Mouse (Mus musculus) MEL (cell line): ENCODE measurements around the gene Zfp524. TPM values are rescaled to one million over a fixed set of nuclear protein-coding genes. Genes with fewer than 3 reads are reported as not detected.

Experiments
- DNase-seq: peaks from one replicate; pipeline ENCODE4 v3.0.0; 2011; ENCODE audit warnings: low read depth, low spot score
- H3K27ac ChIP-seq: 2 replicates; pipeline ENCODE4 v1.5.1; 2012; ENCODE audit warnings: low read depth, mild to moderate bottlenecking, control low read depth, low read length, moderate library complexity; ENCODE audit not compliant: control insufficient read depth
- H3K27me3 ChIP-seq, 2 experiments: fragments of 150-350 bp in 1 of 2; sonication (generic) in 1 of 2; 2 replicates each; pipeline ENCODE4 v1.6.1; 2012; ENCODE audit warnings: low read length in 2 of 2, mild to moderate bottlenecking in 2 of 2, improper control_type of control experiment in 1 of 2, moderate library complexity in 1 of 2; ENCODE audit not compliant: insufficient read depth in 2 of 2, control insufficient read depth in 1 of 2
- H3K36me3 ChIP-seq, 2 experiments: 2 replicates each; pipeline ENCODE4 v1.6.1; 2012 to 2014; ENCODE audit warnings: low read length in 2 of 2, improper control_type of control experiment in 1 of 2, inconsistent platforms in 1 of 2, mild to moderate bottlenecking in 1 of 2; ENCODE audit not compliant: insufficient read depth in 2 of 2, control insufficient read depth in 1 of 2
- H3K4me1 ChIP-seq, 2 experiments: fragments of 150-350 bp in 1 of 2; sonication (generic) in 1 of 2; 2 replicates each; pipeline ENCODE4 v1.6.1; 2012; ENCODE audit warnings: low read length in 2 of 2, improper control_type of control experiment in 1 of 2, mild to moderate bottlenecking in 1 of 2; ENCODE audit not compliant: insufficient read depth in 2 of 2, control insufficient read depth in 1 of 2
- H3K4me3 ChIP-seq, 2 experiments: fragments of 150-350 bp in 1 of 2; sonication (generic) in 1 of 2; 2 replicates each; pipeline ENCODE4 v1.5.1; 2012; ENCODE audit warnings: low read depth in 2 of 2, low read length in 2 of 2, mild to moderate bottlenecking in 2 of 2, moderate library complexity in 2 of 2, control low read depth in 1 of 2, improper control_type of control experiment in 1 of 2; ENCODE audit not compliant: control insufficient read depth in 1 of 2, insufficient read depth in 1 of 2
- H3K79me2 ChIP-seq: 2 replicates; pipeline ENCODE4 v1.6.1; 2012; ENCODE audit warnings: mild to moderate bottlenecking, low read length, moderate library complexity; ENCODE audit not compliant: control insufficient read depth, poor library complexity, insufficient read depth
- H3K9ac ChIP-seq: 2 replicates; pipeline ENCODE4 v1.6.1; 2012; ENCODE audit warnings: low read depth, mild to moderate bottlenecking, control low read depth, low read length, moderate library complexity; ENCODE audit not compliant: control insufficient read depth, poor library complexity, severe bottlenecking
- H3K9me3 ChIP-seq: fragments of 150-350 bp; sonication (generic); replicated peaks from 2 replicates; pipeline ENCODE4 v1.6.1; 2012; ENCODE audit warnings: mild to moderate bottlenecking, low read length, improper control_type of control experiment, moderate library complexity; ENCODE audit not compliant: insufficient read depth
- BHLHE40 ChIP-seq: IDR thresholded peaks from 2 replicates; pipeline ENCODE4 v1.6.1; 2012; ENCODE audit warnings: low read depth, mild to moderate bottlenecking, inconsistent platforms, low read length, improper control_type of control experiment, borderline replicate concordance
- CHD2 ChIP-seq: IDR thresholded peaks from 2 replicates; pipeline ENCODE4 v1.6.1; 2011; ENCODE audit warnings: low read length, improper control_type of control experiment
- CTCF ChIP-seq, 3 experiments: IDR thresholded peaks in 2 of 3; conservative IDR thresholded peaks in 1 of 3; 2 replicates each; pipeline ENCODE4 v1.5.1; 2011 to 2012; ENCODE audit warnings: low read length in 3 of 3, low read depth in 2 of 3, mild to moderate bottlenecking in 2 of 3, improper control_type of control experiment in 1 of 3, inconsistent platforms in 1 of 3, mixed read lengths in 1 of 3, moderate library complexity in 1 of 3; ENCODE audit not compliant: control insufficient read depth in 1 of 3, insufficient read depth in 1 of 3, poor library complexity in 1 of 3, severe bottlenecking in 1 of 3
- E2F4 ChIP-seq: IDR thresholded peaks from 2 replicates; pipeline ENCODE4 v1.6.1; 2011; ENCODE audit warnings: low read depth, low read length, improper control_type of control experiment, borderline replicate concordance
- ELF1 ChIP-seq: IDR thresholded peaks from 2 replicates; pipeline ENCODE4 v1.6.1; 2014; ENCODE audit warnings: low read depth, mild to moderate bottlenecking, inconsistent platforms, low read length, improper control_type of control experiment, moderate library complexity
- EP300 ChIP-seq, 2 experiments: IDR thresholded peaks; 2 replicates each; pipeline ENCODE4 v1.6.1; 2011; ENCODE audit warnings: improper control_type of control experiment in 2 of 2, low read length in 2 of 2, low read depth in 1 of 2, mild to moderate bottlenecking in 1 of 2
- GABPA ChIP-seq: IDR thresholded peaks from 2 replicates; pipeline ENCODE4 v1.6.1; 2012; ENCODE audit warnings: low read depth, mild to moderate bottlenecking, inconsistent platforms, low read length, improper control_type of control experiment, moderate library complexity
- JUND ChIP-seq: IDR thresholded peaks from 2 replicates; pipeline ENCODE4 v1.6.1; 2011; ENCODE audit warnings: low read depth, mild to moderate bottlenecking, improper control_type of control experiment, low read length
- MAFK ChIP-seq: IDR thresholded peaks from 2 replicates; pipeline ENCODE4 v1.6.1; 2011; ENCODE audit warnings: low read depth, mild to moderate bottlenecking, low read length, improper control_type of control experiment, borderline replicate concordance
- MAZ ChIP-seq: IDR thresholded peaks from 2 replicates; pipeline ENCODE4 v1.6.1; 2012; ENCODE audit warnings: low read depth, mild to moderate bottlenecking, inconsistent platforms, low read length, improper control_type of control experiment
- MEF2A ChIP-seq: IDR thresholded peaks from 2 replicates; pipeline ENCODE4 v1.6.1; 2014; ENCODE audit warnings: low read depth, mild to moderate bottlenecking, inconsistent platforms, low read length, improper control_type of control experiment; ENCODE audit not compliant: poor library complexity, insufficient replicate concordance, severe bottlenecking; ENCODE audit errors: extremely low read depth
- MYB ChIP-seq: IDR thresholded peaks from 2 replicates; pipeline ENCODE4 v1.6.1; 2011; ENCODE audit warnings: mild to moderate bottlenecking, low read depth, low read length, improper control_type of control experiment
- POLR2AphosphoS5 ChIP-seq: IDR thresholded peaks from 2 replicates; pipeline ENCODE4 v1.6.1; 2012; ENCODE audit warnings: low read depth, borderline replicate concordance, mild to moderate bottlenecking, inconsistent platforms, low read length, moderate library complexity, mixed read lengths
- TBP ChIP-seq: IDR thresholded peaks from 2 replicates; pipeline ENCODE4 v1.8.0; 2011; ENCODE audit warnings: low read depth, low read length, improper control_type of control experiment
- TCF12 ChIP-seq: IDR thresholded peaks from 2 replicates; pipeline ENCODE4 v1.6.1; 2014; ENCODE audit warnings: low read depth, mild to moderate bottlenecking, inconsistent platforms, low read length, improper control_type of control experiment, moderate library complexity
- ZKSCAN1 ChIP-seq: IDR thresholded peaks from 2 replicates; pipeline ENCODE4 v1.6.1; 2012; ENCODE audit warnings: low read depth, mild to moderate bottlenecking, inconsistent platforms, low read length, improper control_type of control experiment, moderate library complexity
- ZMIZ1 ChIP-seq: IDR thresholded peaks from 2 replicates; pipeline ENCODE4 v1.6.1; 2012; ENCODE audit warnings: low read depth, mild to moderate bottlenecking, inconsistent platforms, low read length, improper control_type of control experiment, moderate library complexity
- polyA plus RNA-seq, 2 experiments: library from polyadenylated mRNA; stranded (reverse) in 1 of 2; unstranded in 1 of 2; fragments of >175 nt in 1 of 2; fragments of >200 nt in 1 of 2; gene quantifications; 2 replicates each; pipeline versions ENCODE4 v1.2.1 to v1.2.4; 2012; ENCODE audit warnings: low replicate concordance in 2 of 2, low read depth in 1 of 2; ENCODE audit not compliant: insufficient read length in 2 of 2, insufficient read depth in 1 of 2, missing spikeins in 1 of 2
- total RNA-seq: library from RNA; depleted of rRNA; stranded (reverse); fragments of 300-350 nt; gene quantifications from 2 replicates; pipeline ENCODE4 v1.2.3, GENCODE M21; 2012

Zfp524 gene
- total and polyA plus RNA-seq, 3 experiments = 9.4 to 12.7 TPM; not detected in 1

GRCm38 (mm10) chr7:5057381-5057780, 43.2 kb downstream of the Zfp524 start:
- Histone ChIP-seq H3K4me1 (peaks cover 0 to 5% of the 10 kb centered on the region in 2 experiments; a peak in 1 of 4 replicates), H3K27me3 (no peaks in the 10 kb centered on the region), H3K36me3 (no peaks in the 10 kb centered on the region), H3K9ac (no peak overlapping the region), H3K79me2 (peaks cover 7% of the 10 kb centered on the region; the same call in 1 of the 2 replicates), H3K4me3 (no peak overlapping the region), H3K9me3 (no peaks in the 10 kb centered on the region), H3K27ac (no peak overlapping the region)
- no peak for TF ChIP-seq GABPA
- TF ChIP-seq ZKSCAN1 = no peak
- no peak for TF ChIP-seq TCF12
- no peak for TF ChIP-seq E2F4
- no peak for TF ChIP-seq JUND
- TF ChIP-seq ZMIZ1 = no peak
- TF ChIP-seq MAZ = no peak
- TF ChIP-seq TBP = no peak
- no peak for TF ChIP-seq MAFK
- TF ChIP-seq ELF1 = no peak
- TF ChIP-seq CHD2 = no peak
- TF ChIP-seq EP300 (IDR thresholded peaks at IDR 0.05; ENCODE audit: low read depth in 1 of 2, low read length in 2 of 2) = no peak
- TF ChIP-seq POLR2AphosphoS5 = no peak
- no peak for TF ChIP-seq MYB
- no peak for TF ChIP-seq BHLHE40
- DNase-seq = no peak

- no peak for DNase-seq
- Histone ChIP-seq H3K27me3 (no peaks in the 10 kb centered on the region), H3K79me2 (peaks cover 11% of the 10 kb centered on the region), H3K4me3 (no peak overlapping the region), H3K36me3 (no peaks in the 10 kb centered on the region), H3K9me3 (no peaks in the 10 kb centered on the region), H3K9ac (no peak overlapping the region), H3K4me1 (peaks cover 0 to 5% of the 10 kb centered on the region in 2 experiments; a peak in 1 of 4 replicates), H3K27ac (no peak overlapping the region)
- TF ChIP-seq CTCF (IDR thresholded peaks at IDR 0.05 in 2 of 3, conservative IDR thresholded peaks at IDR 0.05 in 1 of 3; ENCODE audit: control insufficient read depth in 1 of 3, insufficient read depth in 1 of 3, low read depth in 2 of 3, low read length in 3 of 3, poor library complexity in 1 of 3, severe bottlenecking in 1 of 3) (peak in 2 of 3 experiments; percentile 35 to 37; a peak in 3 of 6 replicates), MEF2A (no peak)
Measured at GRCm38 (mm10) chr7:5057804-5058203, 43.6 kb downstream of the Zfp524 start.
